Mouse (Mus musculus) C2C12 (cell line): ENCODE measurements around the gene Rab32.

Source experiments
- CEBPB ChIP-seq: IDR thresholded peaks from one replicate; pipeline ENCODE4 v1.6.1; 2011; ENCODE audit warnings: low read depth, mild to moderate bottlenecking, control low read depth, moderate library complexity
- CTCF ChIP-seq: IDR thresholded peaks from one replicate; pipeline ENCODE4 v1.5.1; 2011; ENCODE audit not compliant: control insufficient read depth, insufficient read depth, insufficient read length
- FOSL1 ChIP-seq: IDR thresholded peaks from one replicate; pipeline ENCODE4 v1.8.0; 2011; ENCODE audit warnings: mild to moderate bottlenecking, low read length; ENCODE audit not compliant: poor library complexity, insufficient read depth, severe bottlenecking
- MAX ChIP-seq: IDR thresholded peaks from one replicate; pipeline ENCODE4 v1.6.1; 2011; ENCODE audit warnings: mild to moderate bottlenecking, control low read depth
- MYOD1 ChIP-seq: IDR thresholded peaks from one replicate; pipeline ENCODE4 v1.6.1; 2011; ENCODE audit warnings: low read depth; ENCODE audit not compliant: control insufficient read depth, insufficient read length
- MYOG ChIP-seq: IDR thresholded peaks from one replicate; pipeline ENCODE4 v1.6.1; 2011; ENCODE audit not compliant: control insufficient read depth, insufficient read length; ENCODE audit errors: extremely low read depth
- USF1 ChIP-seq: IDR thresholded peaks from one replicate; pipeline ENCODE4 v1.6.1; 2011; ENCODE audit warnings: low read depth, mild to moderate bottlenecking, control low read depth, moderate library complexity

- TF ChIP-seq CTCF (no peak), MYOG (no peak), USF1 (no peak), FOSL1 (no peak), MAX (no peak), CEBPB (no peak), MYOD1 (no peak)
Measured at GRCm38 (mm10) chr10:10580811-10581210, 22.7 kb upstream of the Rab32 start.
